Mouse (Mus musculus): Measurements from ENCODE around the gene Atad3a. TPM values are rescaled to one million over a fixed set of nuclear protein-coding genes. Genes with fewer than 3 reads are reported as not detected.
A peak's percentile ranks its signal among the peaks of the same experiment; 100 is the strongest.

The Atad3a gene
- total RNA-seq, 2 experiments from 2014 or later, result 56.0 to 57.9 TPM

DNA sequence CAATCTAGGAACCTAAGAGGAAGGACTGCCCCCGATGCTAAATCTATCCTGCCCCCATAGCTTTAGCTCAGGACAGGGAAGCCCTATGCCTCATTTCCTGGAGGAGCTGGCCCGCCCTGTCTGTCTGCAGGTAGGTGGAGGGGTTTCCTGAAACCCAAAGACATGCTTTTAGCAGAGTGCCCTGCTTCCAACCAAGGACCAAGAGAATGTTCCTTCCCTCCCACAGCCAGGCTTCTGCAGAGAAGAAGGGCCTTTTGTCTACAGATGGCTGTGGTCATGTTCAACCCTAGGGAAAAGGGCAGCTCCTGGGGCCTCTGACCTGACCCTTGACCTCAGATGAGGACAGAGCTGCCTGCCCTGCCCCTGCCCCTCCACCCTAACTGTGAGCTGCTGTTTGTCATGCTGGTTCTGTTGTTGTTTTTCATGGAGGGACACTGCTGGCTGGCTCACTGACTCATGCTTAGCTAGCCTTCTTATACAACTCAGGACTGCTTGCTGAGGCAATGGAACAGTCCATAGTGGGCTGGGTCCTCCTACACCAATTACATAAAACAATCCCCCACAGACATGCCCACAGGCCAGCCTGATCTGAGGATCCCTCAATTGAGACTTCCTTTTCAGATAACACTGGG is 15.9 kb upstream of the Atad3a start:
- intact Hi-C loops (cut with DNase I), result no loop called here
- no peak for DNase-seq (ENCODE audit: extremely low spot score in 1 of 2, low spot score in 2 of 2)

DNA sequence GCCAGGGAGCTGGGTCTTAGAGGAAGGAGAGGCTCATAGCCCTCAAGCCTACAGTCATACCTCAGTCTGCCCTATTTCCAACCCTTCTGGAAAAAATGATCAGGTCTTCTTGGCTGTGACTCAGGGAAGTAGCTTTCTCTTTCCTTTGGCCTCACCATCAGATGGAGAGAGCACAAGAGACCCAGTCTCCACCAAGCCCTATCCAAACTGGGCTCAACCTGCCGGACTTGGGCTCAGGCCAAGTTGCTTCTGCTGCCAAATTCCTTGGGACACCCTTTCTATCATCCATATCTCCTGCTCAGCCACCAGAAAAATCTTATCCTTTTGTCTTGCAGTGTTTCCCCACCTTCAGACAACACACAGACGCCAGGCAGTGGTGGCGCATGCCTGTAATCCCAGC is 15.0 kb upstream of the Atad3a start:
- DNase-seq (ENCODE audit: extremely low spot score in 1 of 2, low spot score in 2 of 2), result peak in 1 of 2 experiments; percentile 62
- intact Hi-C loops (cut with DNase I), result no loop called here

DNA sequence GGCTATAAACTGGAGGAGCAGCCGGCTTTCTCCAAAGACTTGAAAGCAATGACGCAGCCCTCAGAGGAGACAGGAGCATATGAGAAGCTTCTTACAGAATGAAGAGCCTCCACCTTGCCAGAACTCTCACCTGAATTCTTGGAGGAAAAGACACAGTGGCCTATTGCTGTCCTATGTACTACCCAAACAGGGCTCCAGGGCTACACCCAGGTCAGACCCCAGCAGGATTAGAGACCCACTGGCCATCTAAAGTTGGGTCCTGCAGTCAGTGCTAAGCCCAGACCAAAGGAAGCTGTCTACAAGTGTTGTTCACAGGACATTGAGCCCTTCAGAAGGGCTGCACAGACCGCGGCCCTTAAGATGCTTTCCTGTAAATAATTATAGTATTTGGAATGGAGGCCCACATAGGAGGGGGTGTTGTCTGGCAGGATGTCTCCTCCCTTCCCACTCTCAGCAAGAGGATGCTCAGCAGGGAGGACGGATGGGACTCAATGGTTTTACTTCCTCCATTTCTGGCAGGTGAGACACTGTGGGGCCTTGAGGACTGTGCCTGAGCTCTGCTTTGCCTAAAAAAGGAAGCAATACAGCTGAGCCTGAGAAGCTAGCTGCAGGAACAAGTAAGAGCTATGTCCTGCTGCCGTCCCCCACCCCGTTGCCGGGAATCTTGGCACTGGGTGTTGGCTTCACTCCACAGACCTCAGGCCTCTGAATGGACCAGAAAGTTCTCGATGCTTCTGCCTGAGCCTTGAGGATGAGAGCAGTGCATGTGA is 14.3 kb upstream of the Atad3a start:
- intact Hi-C loops (cut with DNase I), result no loop called here
- peak in 1 of 2 experiments; percentile 90 for DNase-seq (ENCODE audit: extremely low spot score in 1 of 2, low spot score in 2 of 2)

DNA sequence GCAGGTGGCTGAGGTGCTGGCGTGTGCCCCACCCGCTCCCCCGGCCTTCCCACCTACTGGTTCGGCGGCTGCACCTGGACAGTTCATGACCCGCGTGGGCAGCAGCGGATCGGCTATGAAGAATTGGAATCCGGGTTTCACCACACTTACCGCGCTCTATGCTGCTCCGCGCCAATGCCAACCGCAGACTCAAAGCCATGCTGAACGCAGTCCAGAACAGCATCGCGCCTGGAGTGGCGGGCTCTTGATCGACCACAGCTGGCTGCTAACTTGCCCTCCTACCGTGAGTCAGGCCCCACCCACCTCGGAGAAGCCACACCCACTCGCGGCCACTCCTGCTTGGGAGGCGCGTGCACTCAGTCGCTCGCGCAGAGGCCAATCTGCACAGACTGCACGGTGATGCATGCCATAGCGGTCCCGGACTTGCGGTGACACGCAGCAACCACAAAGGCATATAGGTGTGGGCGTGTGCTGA is 13.4 kb upstream of the Atad3a start, which contains the start of gene Vwa1:
Gene Vwa1, minus strand, starts transcription at position 419 of the 475 bp plus-strand sequence.
- DNase-seq (ENCODE audit: extremely low spot score in 1 of 2, low spot score in 2 of 2), result peak; percentile 72 to 95
- intact Hi-C loops (cut with DNase I), result no loop called here

DNA sequence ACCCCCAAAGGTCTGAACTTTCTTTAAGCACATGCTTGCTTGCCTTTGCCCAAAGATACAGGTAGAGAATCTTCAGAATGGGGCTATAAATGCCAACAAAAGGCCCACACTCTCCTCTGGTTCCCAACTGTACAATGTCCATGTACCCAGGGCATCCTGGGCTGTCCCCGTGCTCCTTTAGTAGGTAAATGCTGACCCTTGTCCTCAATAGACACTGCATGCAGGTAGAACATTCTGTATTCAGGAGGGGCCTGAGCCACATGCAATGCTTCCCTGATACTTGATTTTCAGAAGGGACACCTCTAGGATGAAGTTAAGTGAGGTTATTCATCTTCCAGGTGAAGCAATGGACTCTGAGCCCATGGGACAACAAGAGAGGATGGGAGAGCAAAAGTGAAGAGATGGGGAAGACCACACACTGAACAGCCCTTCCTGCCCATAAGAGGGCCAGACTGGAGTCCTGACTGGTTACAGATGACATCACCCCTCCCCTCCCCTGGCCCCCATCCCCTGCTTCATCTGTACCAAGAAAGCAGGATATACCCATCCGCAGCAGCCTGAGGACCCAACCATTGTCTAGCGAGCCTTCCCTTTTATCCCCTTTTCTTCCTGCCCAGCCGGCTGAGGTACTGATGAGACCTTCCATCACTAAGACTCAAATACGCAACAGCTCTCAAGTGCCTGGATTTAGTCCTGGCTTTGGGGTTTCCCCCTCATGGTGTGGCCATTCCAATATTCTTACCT is 12.6 kb upstream of the Atad3a start:
- intact Hi-C loops (cut with DNase I), result no loop called here
- DNase-seq (ENCODE audit: extremely low spot score in 1 of 2, low spot score in 2 of 2), result no peak

DNA sequence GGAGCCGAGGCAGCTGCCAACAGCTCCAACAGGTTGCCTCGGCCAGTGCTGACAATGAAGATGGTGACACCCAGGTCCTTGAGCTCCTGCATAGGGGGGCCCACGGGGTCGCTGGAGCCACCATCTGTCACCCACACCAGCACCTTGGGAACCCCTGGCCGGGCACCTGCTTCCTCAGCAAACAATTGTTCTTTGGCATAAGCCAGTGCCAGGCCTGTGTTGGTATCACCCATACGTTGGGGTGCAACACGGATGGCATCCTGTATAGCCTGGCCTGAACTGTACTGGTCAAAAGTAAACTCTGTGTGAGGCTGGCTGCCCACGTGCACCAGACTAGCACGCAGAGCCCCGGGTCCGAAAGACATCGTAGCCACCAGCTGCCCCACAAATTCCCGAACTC is 11.9 kb upstream of the Atad3a start:
- intact Hi-C loops (cut with DNase I), result no loop called here
- DNase-seq (ENCODE audit: extremely low spot score in 1 of 2, low spot score in 2 of 2), result no peak

DNA sequence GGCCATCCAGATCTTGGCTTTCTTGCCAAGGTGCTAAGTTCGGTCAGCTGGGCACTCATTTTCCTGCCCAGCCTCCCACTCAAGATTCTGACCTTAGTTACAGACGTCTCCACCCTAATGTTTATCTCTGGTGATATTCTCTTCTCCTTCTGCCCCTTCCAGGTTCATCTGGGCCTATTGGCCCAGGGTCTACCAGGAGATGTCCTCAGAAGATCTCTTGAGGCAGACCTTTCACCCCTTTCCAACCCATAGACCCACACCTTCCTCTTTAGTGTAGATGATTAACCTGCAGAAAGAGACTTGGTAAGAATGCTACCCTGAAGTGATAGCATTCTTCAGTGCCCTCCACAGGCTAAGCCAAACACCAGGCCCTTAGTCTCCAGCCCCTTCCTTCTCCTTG is 10.8 kb upstream of the Atad3a start:
- no peak for DNase-seq (ENCODE audit: extremely low spot score in 1 of 2, low spot score in 2 of 2)
- intact Hi-C loops (cut with DNase I), result no loop called here

DNA sequence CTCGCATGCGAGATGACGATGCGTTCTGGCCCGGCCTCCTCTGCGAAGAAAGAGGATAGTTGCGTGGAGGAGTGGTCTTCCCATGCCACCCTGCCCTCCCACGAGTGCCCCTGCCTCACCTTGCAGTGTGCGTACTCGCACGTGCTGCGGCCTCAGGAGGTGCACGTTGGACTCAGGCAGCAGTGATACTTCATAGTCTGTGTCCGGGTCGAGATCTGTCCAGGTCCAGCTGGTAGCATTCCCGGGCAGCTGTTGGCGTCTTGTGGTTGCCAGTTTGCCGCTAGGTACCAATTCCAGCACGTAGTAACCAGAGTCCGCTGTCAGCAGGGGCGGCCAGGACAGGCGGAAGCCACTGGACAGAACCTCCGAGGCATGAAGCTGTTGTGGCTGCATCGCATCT is 9.7 kb upstream of the Atad3a start:
- intact Hi-C loops (cut with DNase I), result no loop called here
- no peak for DNase-seq (ENCODE audit: extremely low spot score in 1 of 2, low spot score in 2 of 2)

DNA sequence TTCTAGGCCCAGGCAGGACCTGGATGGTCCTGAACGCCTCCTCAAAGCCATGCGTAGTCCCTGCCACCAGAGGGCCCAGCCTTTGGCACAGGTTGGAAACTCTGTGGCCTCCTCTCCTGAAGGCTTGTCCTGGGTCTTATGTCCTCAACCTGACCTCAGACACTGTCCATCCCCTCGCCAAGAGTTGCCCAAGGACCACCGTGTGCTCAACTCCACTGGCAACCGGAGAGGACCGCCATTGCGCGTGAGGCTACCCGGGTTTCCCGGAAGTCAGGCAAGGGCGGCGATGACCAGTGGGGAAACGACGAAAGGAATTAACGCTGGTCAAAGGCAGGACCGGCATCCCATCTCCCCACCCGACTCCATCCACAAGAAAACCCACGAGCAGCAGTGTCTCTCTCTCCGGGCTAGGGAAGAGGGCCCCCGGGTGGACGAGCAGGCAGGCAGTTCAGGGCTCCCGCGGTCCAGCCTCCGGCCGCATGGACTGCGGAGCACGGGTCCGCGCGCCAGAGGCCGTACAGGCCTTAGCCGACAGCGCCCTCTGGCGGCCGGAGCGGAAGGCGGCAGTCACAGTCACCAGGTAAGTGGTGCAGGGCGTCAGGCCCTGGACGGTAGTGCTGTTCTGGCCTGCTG is 9.1 kb upstream of the Atad3a start:
- intact Hi-C loops (cut with DNase I), result no loop called here
- DNase-seq (ENCODE audit: extremely low spot score in 1 of 2, low spot score in 2 of 2), result peak; percentile 84 to 92

DNA sequence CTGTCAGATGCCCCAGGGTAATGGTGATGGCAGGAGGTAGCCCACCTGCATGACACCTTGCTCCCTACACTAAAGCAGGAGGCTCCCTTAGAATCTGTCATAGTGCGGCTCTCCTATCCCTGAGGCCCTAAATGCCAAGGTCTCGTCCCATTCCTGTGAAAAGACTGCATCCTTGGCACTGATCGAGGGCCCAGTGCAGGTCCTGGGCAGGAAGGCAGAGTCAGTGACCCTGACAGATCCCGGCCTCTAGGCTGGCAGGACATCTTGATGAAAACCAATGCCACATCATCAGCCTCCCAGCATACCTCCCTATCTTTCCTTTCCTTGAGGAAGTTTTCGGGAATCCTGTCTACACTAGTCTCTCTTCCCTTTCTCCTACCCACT is 8.6 kb upstream of the Atad3a start:
- DNase-seq (ENCODE audit: extremely low spot score in 1 of 2, low spot score in 2 of 2), result no peak
- intact Hi-C loops (cut with DNase I), result no loop called here

DNA sequence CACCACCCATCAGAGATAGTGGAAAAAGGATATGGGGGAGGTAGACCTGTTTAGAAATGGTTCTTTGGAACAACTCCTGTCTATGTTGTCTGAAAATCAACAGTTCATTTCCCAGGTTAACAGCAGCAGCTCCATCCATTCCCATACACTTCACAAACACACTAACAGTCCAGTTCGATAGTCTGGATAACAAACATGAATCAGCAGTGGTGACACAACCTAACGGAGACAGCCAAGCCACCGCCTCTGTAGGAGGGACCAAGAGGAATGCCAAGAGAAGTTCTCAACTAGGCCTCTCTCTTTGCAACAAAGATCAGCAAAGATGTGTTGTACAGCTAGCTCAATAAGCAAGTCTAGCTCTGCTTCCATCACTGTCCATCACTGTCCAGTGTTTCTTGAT is 1.5 kb upstream of the Atad3a start:
- intact Hi-C loops (cut with DNase I), result no loop called here
- no peak for DNase-seq (ENCODE audit: extremely low spot score in 1 of 2, low spot score in 2 of 2)

DNA sequence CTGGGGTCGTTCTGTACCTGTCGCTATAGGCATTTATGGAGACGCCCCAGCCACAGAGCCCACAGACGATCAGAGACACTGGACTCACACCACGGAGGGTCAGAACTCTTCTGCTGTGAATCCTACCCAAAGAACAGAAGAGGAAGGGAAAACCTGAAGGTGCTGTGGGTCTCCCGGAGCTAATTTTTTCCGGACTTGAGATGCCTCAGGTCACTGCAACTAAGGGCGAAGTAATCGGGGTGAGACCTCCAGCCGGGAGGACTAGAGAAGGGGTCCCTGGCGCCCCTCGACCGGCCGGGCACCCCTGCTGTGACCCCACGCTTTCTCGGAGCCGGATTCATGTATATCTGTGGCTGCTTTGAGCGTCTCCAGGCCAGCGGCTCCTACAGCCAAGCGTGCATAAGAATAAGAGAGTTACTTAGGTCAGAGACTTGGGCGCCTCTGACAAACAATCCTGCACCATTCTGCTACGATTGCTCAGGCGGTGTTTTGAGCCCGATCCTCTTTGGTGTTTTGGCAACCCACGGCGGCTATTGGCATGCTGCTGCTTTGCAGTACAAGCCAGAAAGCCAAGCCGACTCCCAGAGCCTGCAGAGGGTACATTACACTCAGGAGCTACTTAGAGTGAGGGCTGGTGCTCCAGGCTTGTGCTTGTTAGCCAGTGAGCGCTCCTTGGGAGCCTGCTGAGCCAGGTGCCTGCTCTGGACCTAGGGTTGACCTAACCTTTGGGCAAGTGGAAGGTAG is 635 bp upstream of the Atad3a start:
- intact Hi-C loops (cut with DNase I), result no loop called here
- no peak for DNase-seq (ENCODE audit: extremely low spot score in 1 of 2, low spot score in 2 of 2)

DNA sequence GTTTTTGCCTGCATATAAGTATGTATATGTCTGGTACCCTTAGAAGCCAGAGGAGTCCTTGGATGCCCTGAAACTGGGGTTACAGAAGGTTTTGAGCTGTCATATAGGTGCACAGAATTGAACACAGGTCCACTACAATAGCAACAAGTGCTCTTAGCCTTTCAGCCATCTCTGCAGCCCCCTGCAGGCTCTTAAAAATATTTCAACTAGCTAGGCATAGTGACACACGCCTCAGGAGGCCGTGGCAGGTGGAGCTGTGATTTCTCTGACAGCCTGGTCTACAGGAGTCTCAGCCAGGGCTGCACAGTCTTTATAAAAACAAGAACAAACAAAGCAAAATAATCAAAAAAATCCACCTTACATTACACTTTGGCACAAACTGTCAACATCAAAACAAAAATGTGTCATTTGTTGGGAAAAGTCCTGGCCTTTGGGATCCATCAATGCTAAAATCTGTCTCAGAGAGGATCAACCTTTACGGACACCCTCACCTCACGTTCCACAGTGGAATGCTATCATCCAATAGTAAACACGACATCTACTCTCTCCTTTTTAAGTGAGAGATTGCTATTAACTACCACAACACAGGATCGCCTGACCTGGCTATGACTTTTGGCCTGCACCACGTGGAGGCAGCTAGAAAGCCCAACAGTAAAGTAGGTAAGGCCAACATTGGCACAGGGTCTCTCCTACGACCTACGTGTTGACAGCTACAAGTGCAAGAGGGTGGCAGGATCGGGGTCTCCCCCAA is 856 bp downstream of the Atad3a start:
- no peak for DNase-seq (ENCODE audit: extremely low spot score in 1 of 2, low spot score in 2 of 2)
- intact Hi-C loops (cut with DNase I), result no loop called here

DNA sequence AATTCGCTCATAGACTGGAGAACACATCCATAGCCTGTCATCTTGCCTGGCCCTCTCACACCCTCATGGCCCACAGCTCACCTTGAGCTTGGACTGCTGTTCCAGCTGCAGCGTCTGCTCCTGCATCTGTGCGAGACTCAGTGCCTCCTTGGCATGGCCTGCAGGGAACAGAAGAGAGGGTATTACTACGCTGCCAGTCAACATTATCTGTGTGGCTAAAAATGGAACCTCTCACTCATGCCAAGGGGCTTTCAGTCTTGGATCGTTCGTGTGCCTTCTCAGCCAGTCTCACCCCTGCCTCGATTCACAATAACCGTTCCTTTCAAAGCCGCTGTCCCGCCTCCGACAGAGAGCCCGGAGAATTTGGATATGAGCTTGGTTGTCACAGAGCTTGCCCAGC is 3.9 kb downstream of the Atad3a start:
- intact Hi-C loops (cut with DNase I), result no loop called here
- no peak for DNase-seq (ENCODE audit: extremely low spot score in 1 of 2, low spot score in 2 of 2)

DNA sequence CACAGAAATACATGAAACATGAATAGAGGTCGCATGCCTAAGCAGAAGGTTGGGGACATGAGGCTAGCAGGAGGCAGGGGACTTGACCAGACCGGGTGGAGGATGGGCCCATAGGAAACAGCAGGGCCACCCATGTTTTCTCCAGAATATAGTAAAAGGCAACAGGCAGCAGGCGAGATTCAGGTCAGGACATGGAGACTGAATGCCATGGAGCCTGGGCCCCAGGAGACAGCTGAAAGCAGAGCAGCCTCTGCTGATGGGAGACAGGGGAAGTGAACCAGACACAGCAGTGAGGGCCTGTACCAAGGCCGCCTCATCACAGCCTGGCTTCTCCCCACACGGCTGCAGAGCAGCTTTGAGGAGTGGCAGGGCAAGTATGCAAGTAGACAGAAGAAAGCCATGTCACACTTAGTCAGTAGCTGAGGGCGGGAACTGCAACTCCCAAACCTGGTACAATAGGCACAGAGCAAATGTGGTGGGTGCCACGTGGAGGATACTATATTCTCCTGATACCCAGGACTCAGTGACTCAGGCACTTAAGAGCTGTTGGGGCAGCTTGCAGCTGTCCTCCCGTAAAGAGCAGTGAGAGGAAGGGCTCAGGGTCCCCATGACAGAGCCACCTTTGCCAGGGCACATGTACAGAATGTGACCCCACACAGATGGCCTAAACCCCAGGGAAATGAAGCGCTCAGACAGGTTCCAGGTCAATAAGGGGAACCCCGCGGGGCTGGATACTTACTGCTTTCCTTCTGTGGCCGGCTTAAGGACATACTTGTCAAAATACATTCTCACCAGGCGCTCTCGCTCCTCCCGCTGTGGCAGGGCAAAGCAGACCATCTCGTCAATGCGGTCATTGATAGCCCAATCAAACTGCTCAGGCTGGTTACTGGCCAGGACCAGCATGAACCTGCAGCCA is 14.1 kb downstream of the Atad3a start:
- no peak for DNase-seq (ENCODE audit: extremely low spot score in 1 of 2, low spot score in 2 of 2)
- intact Hi-C loops (cut with DNase I), result no loop called here

DNA sequence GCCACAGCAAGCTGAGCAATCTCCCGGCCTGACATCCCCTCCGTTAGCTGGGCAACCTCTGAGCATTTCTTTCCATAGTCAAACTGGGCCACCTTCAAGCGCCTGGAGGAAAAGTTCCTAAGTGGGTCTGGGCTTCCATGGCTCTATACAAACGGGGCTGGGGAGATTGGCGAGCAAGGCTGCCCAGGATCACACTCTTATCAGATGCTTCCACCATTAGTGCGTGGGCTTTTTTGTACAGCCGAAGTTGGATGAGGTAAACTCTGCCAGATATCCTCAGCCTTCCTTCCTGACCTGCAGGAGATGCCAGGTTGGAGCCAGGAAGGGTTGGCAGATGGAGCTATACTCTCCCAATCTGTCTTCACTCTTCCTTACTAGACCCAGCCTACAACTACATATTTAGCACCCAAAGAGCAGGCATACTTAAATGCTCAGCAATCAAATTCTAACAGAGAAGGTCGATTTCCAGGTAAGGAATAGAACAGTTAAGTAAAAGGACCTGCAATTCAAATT is 14.8 kb downstream of the Atad3a start:
- intact Hi-C loops (cut with DNase I), result no loop called here
- DNase-seq (ENCODE audit: extremely low spot score in 1 of 2, low spot score in 2 of 2), result no peak

DNA sequence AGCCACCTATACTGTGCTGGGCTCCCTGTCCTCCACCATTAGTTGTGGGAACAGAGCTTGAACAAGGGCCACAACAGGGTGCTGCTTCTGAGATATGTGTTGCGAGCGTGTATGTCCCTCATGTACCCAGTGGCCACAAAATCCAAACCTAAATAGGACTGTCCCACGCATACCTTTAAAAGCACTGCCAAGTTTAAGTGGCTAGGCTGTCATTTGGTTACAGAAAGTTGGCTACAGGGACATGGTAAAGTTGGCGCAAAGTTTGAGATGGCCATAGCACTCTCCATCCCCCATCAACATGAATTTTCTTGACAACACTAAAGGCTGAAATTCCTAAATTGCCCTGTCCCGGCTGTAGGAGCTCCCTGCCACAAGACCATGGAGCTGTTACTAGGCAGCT is 15.8 kb downstream of the Atad3a start:
- intact Hi-C loops (cut with DNase I), result no loop called here
- no peak for DNase-seq (ENCODE audit: extremely low spot score in 1 of 2, low spot score in 2 of 2)

All from left cerebral cortex, postnatal 10 days (tissue).